Mouse (Mus musculus) CD4-positive naive resting alpha-beta T cell, adult 57 days (primary cell): Measurements from ENCODE around the gene Nudcd3. TPM values are rescaled to one million over a fixed set of nuclear protein-coding genes. Genes with fewer than 3 reads are reported as not detected.

Experiments used
- total RNA-seq: library from RNA; stranded (reverse); gene quantifications from one replicate; pipeline ENCODE4 v1.2.4, GENCODE M21; 2023

The Nudcd3 gene
- total RNA-seq: 62.8 TPM

GRCm38 (mm10) chr11:6200087-6200569 is at the start of gene Nudcd3:
TSS of gene Nudcd3 (minus strand) at chr11:6200415.

DNA sequence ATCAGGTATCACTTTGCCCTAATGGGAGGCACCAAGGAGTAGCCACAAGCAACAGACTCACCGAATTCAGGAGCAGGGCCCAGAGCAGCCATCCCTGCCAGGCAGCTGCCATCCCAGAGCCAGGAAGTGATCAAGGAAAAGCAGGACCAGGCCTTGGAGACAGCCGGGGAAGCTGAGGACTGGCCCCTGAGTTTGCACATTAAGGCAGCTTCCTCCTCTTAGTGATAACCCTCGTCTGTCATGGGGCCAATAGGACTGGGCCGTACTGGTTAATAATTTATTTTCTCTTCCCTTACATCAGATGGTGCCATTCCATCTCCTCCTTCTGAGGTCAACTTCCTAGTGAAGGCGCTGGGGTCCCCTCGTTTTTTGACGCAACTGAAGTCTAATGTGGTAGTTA is 29.8 kb upstream of the Nudcd3 start, which contains the start of gene Npc1l1:
Npc1l1 (minus strand) TSS at position 132 of the 400 bp plus-strand sequence.

DNA sequence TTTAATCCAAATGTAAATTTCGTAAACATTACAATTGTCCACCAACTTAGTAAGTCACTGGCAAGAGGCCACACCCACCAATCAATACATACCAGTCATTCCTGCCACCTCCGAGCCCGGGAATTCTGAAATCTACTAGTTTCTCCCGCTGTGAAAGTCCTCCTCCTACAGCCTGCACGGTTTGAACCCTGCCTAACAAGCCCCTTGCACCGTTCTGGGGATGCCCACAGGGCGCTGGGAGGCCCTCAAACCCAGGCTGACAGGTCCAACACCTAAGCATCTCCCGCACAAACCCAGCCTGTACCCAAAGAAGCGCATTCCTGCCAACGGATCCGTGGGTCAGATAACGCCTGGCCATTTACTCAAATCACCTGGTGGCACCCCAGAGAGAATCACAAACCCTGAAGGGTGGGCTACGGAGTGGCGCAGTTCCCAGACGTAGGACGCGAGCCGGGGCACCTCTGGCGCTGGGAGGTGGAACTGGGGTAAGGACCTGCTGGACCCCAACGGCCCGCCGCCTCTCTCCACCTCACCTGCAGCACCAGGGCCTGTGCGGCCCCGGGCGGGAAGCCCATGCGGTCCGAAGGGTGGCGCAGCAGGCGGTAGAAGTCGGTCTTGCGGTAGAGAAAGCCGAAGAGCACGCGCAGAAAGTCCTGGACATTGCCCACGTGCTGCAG is 667 bp downstream of the Nudcd3 start, which contains the start of gene A730071L15Rik:
A730071L15Rik (plus strand) TSS at position 620 of the 677 bp plus-strand sequence.

GRCm38 (mm10) chr11:6066176-6066575 is 134.0 kb downstream of the Nudcd3 start, which contains the start of gene Camk2b:
TSS of gene Camk2b (minus strand) at chr11:6066362.

Other genes starting within 250 kb of the Nudcd3 start
- gene Ykt6, start 244.7 kb downstream of the Nudcd3 start, total RNA-seq: 65.9 TPM
- 11.5 TPM for gene Camk2b, start 134.1 kb downstream of the Nudcd3 start, total RNA-seq
- 0.59 TPM for gene A730071L15Rik, start 386 bp downstream of the Nudcd3 start, total RNA-seq
- gene Npc1l1, start 29.7 kb upstream of the Nudcd3 start, total RNA-seq: 0.12 TPM
- 73.5 TPM for gene Ddx56, start 67.4 kb upstream of the Nudcd3 start, total RNA-seq
- gene Tmed4, start 74.5 kb upstream of the Nudcd3 start, total RNA-seq: 34.9 TPM
- gene Ogdh, start 91.2 kb upstream of the Nudcd3 start, total RNA-seq: 165 TPM
- gene Zmiz2, start 188.7 kb upstream of the Nudcd3 start, total RNA-seq: 90.7 TPM
- 1,278 TPM for gene Ppia, start 215.0 kb upstream of the Nudcd3 start, total RNA-seq
- 53.0 TPM for gene H2afv, start 244.0 kb upstream of the Nudcd3 start, total RNA-seq